Mouse (Mus musculus) intestine, postnatal 0 days (tissue): ENCODE data around the gene Fga. TPM values are rescaled to one million over a fixed set of nuclear protein-coding genes. Genes with fewer than 3 reads are reported as not detected.

ENCODE experiments used
- ATAC-seq: fragments of 200-750 bp; cut with Nextera tagmentation; 2 replicates; pipeline ENCODE4 v1.8.0; 2017; ENCODE audit warnings: mild to moderate bottlenecking, moderate TSS enrichment, moderate library complexity
- H3K27ac ChIP-seq: fragments of 300-500 bp; sonication (generic); 2 replicates; pipeline ENCODE4 v1.5.1; 2014; ENCODE audit warnings: mild to moderate bottlenecking, low read depth, low read length, moderate library complexity
- H3K27me3 ChIP-seq: fragments of 300-500 bp; sonication (generic); replicated peaks from 2 replicates; pipeline ENCODE4 v1.6.1; 2014; ENCODE audit warnings: low read length, mixed read lengths; ENCODE audit not compliant: control insufficient read depth, insufficient read depth
- H3K36me3 ChIP-seq: fragments of 300-500 bp; sonication (generic); 2 replicates; pipeline ENCODE4 v1.6.1; 2014; ENCODE audit warnings: mild to moderate bottlenecking, moderate library complexity; ENCODE audit not compliant: control insufficient read depth, insufficient read depth
- H3K4me1 ChIP-seq: fragments of 300-500 bp; sonication (generic); replicated peaks from 2 replicates; pipeline ENCODE4 v1.6.1; 2014; ENCODE audit warnings: antibody characterized with exemption, low read length, mixed read lengths; ENCODE audit not compliant: control insufficient read depth, insufficient read depth
- H3K4me2 ChIP-seq: fragments of 300-500 bp; sonication (generic); replicated peaks from 2 replicates; pipeline ENCODE4 v1.6.1; 2014; ENCODE audit warnings: low read depth, mild to moderate bottlenecking, moderate library complexity
- H3K4me3 ChIP-seq: fragments of 300-500 bp; sonication (generic); 2 replicates; pipeline ENCODE4 v1.5.1; 2014; ENCODE audit warnings: low read depth, low read length
- H3K9ac ChIP-seq: fragments of 300-500 bp; sonication (generic); 2 replicates; pipeline ENCODE4 v1.6.1; 2014; ENCODE audit warnings: mild to moderate bottlenecking, low read depth, low read length
- H3K9me3 ChIP-seq: fragments of 300-500 bp; sonication (generic); 2 replicates; pipeline ENCODE4 v1.6.1; 2016; ENCODE audit warnings: mixed run types; ENCODE audit not compliant: control insufficient read depth
- CTCF ChIP-seq: sonication (generic); IDR thresholded peaks from 2 replicates; pipeline ENCODE4 v1.5.1; 2016; ENCODE audit warnings: low read depth, mild to moderate bottlenecking, control low read depth, antibody characterized with exemption, moderate library complexity
- WGBS: fragments of 180-500 bp; shearing (Covaris S2); extraction: QIAGEN DNeasy Blood & Tissue Kit; methylation state at CpG from one replicate; pipeline ENCODE4 v1.1.7; 2014; 5-methylcytosine and 5-hydroxymethylcytosine counted together
- polyA plus RNA-seq: library from polyadenylated mRNA; unstranded; fragments of >200 nt; fragmentation: Nextera tagmentation; extraction: Ambion mirVana; gene quantifications from 2 replicates; pipeline ENCODE4 v1.2.1, GENCODE M21; 2015

Gene Fga
- polyA plus RNA-seq, 1 experiment from 2014 or later: 18.3 TPM

DNA sequence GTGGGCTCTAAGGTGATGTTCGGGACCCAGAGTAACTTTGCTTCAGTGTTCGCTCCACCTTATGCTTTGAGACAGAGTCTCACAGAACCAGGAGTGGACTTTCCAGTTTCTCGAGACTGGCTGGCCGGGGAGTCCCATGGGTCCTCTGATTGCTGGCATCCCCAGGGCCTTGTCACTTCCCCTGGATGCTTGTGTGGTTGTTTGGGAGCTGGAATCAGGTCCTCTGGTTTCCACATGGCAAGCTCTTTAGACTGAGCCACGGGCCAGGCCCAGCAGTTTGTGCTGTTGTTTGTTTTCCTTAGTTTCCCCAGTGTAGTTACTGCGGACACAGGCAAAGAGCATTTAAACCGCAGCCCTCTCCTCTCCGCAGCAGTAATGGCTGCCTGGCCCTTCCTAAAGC is 7.9 kb downstream of the Fga start:
- Histone ChIP-seq H3K27ac (no peak overlapping the region), H3K9ac (no peak overlapping the region), H3K36me3 (no peaks in the 10 kb centered on the region), H3K4me2 (no peak overlapping the region), H3K4me1 (no peaks in the 10 kb centered on the region), H3K9me3 (no peaks in the 10 kb centered on the region), H3K4me3 (no peak overlapping the region), H3K27me3 (no peaks in the 10 kb centered on the region)
- no peak for ATAC-seq
- 81% methylated on average over 8 of the region's 8 CpGs for WGBS
- TF ChIP-seq CTCF: no peak

DNA sequence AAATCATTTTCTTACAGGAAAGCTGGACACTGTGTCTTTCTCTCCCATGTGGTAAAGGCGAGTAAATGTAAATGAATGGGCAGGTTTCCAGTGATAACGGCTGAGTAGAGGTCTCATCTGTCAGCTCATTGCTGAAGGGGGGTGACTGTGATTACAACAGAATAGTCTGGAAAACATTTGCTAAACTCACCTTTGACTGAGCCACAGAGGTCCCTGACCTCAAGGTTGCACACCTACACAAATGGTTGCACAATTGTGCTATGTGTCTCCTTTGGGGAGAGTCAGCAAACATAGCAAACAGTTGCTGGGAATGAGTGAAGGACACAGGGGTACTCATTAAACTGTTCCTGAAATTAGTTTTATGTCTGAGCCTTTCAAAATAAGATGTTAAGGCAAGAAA is 13.0 kb downstream of the Fga start:
- H3K4me1 ChIP-seq: 0 out of 2 replicates have a peak, but pooled peaks cover 3% of the 10 kb centered on the region
- ATAC-seq: peak; percentile 71
- H3K36me3 ChIP-seq: no peaks in the 10 kb centered on the region
- TF ChIP-seq CTCF: no peak
- WGBS: 40% methylated on average over 2 of the region's 2 CpGs
- no peak overlapping the region for H3K9ac ChIP-seq
- no peak overlapping the region for H3K4me3 ChIP-seq
- H3K27ac ChIP-seq: no peak overlapping the region
- H3K4me2 ChIP-seq: no peak overlapping the region
- H3K27me3 ChIP-seq: no peaks in the 10 kb centered on the region
- H3K9me3 ChIP-seq: no peaks in the 10 kb centered on the region

DNA sequence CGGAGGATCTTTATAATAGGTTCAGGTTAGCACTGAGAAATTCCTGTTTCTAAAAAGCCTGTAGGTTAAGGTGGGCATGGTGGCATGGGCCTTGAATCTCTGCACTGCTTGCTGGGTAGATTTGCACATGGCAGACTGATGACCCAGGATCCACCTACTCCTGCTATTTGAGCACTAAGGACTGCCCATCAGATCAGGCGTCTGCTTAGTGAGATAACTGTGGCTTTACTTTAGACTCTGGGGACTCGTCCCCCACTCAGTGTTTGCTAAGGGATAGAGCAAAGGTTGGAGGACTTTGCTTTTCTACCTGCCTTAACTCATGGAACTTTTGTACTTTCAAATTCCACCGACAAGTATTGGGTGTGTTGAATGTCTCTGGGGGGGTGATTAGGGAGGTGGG is 13.8 kb downstream of the Fga start:
- 47% methylated on average over 4 of the region's 4 CpGs for WGBS
- no peak for TF ChIP-seq CTCF
- ATAC-seq: peak; percentile 61; the same call in 1 of the 2 replicates
- Histone ChIP-seq H3K4me3 (no peak overlapping the region), H3K36me3 (no peaks in the 10 kb centered on the region), H3K4me1 (0 out of 2 replicates have a peak, but pooled peaks cover 3% of the 10 kb centered on the region), H3K4me2 (no peak overlapping the region), H3K27ac (no peak overlapping the region), H3K27me3 (no peaks in the 10 kb centered on the region), H3K9me3 (no peaks in the 10 kb centered on the region), H3K9ac (no peak overlapping the region)

DNA sequence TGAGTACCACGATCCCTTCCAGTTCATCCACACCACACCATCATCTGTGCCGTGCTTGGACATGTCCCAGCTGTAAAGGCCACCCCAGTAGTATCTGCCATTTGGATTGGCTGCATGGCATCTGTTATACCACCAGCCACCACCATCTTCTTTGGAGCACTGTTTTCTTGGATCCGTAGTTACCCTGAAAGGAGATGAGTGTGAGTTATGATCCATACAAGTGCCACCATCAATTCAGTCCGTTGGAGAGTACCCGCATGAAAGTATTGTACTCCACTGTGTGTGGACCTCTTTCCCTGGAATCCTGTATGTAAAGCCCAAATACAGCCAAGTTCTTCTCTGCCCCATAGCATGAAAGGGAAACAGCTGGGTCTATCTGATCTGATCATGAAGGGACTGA is 16.6 kb downstream of the Fga start:
- Histone ChIP-seq H3K4me1 (0 out of 2 replicates have a peak, but pooled peaks cover 3% of the 10 kb centered on the region), H3K27ac (no peak overlapping the region), H3K27me3 (no peaks in the 10 kb centered on the region), H3K9me3 (no peaks in the 10 kb centered on the region), H3K4me3 (no peak overlapping the region), H3K9ac (no peak overlapping the region), H3K36me3 (no peaks in the 10 kb centered on the region), H3K4me2 (no peak overlapping the region)
- no peak for TF ChIP-seq CTCF
- WGBS: 85% methylated on average over 5 of the region's 5 CpGs
- ATAC-seq: no peak

DNA sequence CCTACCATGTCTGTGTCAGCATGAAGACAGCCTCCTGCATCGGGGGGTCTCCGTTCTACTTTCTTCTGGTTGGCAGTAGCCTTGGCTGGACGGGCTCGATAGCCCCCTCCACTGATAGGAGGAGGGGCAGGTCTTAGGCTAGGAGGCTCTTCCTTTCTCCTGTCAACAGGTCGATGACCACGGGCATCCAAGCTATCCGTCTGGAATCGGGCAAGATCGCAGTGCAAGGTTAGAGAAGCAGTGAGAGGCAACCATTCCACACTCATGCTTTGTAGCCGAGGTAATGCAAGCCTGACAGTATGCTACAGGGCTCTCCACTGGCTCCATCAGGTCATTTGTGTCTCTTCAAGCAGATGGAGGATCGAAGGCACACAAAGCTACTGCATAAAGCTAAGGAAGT is 20.8 kb downstream of the Fga start:
- Histone ChIP-seq H3K4me1 (no peaks in the 10 kb centered on the region), H3K27ac (no peak overlapping the region), H3K9ac (no peak overlapping the region), H3K4me3 (no peak overlapping the region), H3K27me3 (no peaks in the 10 kb centered on the region), H3K36me3 (no peaks in the 10 kb centered on the region), H3K4me2 (no peak overlapping the region), H3K9me3 (no peaks in the 10 kb centered on the region)
- 85% methylated on average over 11 of the region's 11 CpGs for WGBS
- no peak for TF ChIP-seq CTCF
- no peak for ATAC-seq

DNA sequence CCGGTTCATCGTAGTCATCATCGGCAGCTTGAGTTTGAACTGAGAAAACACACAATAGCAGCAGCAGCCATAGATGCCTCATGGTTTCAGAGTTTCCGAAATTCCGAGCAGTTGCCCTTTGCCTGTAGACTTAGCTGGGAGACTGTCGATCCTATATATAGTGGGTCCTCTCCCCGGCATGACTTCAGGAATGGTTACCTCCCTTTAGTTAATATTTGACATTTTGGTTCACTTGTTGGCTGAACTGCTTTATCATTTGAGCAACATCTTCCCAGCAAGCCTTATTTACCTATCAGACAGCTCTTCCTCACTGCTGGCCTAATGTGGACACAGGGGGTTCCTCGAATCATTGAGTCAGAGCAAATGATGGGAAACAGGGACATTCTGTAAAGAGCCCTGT is 23.8 kb downstream of the Fga start, which contains the start of gene Fgb:
Gene Fgb (minus strand): TSS at position 184 of the 400 bp plus-strand sequence.
- Histone ChIP-seq H3K36me3 (no peaks in the 10 kb centered on the region), H3K9me3 (no peaks in the 10 kb centered on the region), H3K4me1 (no peaks in the 10 kb centered on the region), H3K9ac (no peak within 1 kb of the TSS), H3K4me3 (no peak within 1 kb of the TSS), H3K27ac (no peak within 1 kb of the TSS), H3K27me3 (no peaks in the 10 kb centered on the region), H3K4me2 (peak within 1 kb of the TSS; percentile 4; the same call in 1 of the 2 replicates)
- WGBS: 56% methylated on average over 8 of the region's 8 CpGs
- no peak for ATAC-seq
- no peak for TF ChIP-seq CTCF

DNA sequence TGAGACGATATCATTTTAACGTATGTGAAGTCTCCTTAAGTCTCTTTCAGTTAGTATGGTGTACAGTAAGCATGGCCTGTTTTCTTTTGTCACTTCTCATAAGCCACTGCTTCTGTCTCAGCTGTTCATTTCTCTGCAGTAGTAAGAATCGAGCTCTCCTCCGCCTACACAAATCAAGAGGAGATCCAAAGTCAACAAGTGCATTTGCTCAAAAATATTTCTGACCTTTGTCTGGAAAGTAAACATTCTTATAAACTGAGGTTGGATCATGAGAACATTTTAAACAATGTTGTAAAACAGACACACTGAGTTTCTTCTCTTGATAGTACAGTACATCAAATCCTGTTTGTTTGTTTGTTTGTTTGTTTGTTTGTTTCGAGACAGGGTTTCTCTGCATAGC is 24.8 kb downstream of the Fga start:
- no peak overlapping the region for H3K27ac ChIP-seq
- TF ChIP-seq CTCF: no peak
- H3K9ac ChIP-seq: no peak overlapping the region
- no peaks in the 10 kb centered on the region for H3K36me3 ChIP-seq
- no peak overlapping the region for H3K4me3 ChIP-seq
- whole genome bisulfite sequencing: 61% methylated on average over 5 of the region's 5 CpGs
- no peaks in the 10 kb centered on the region for H3K27me3 ChIP-seq
- H3K4me1 ChIP-seq: no peaks in the 10 kb centered on the region
- H3K9me3 ChIP-seq: no peaks in the 10 kb centered on the region
- no peak for ATAC-seq
- no peak overlapping the region for H3K4me2 ChIP-seq
